Mouse (Mus musculus): ENCODE results near the gene P4ha3.
"Not testable (repeated sequence)": the region's sequence is repeated elsewhere in the genome, so short reads cannot be mapped to it uniquely, and the experiment has no call there.

Gene P4ha3

DNA sequence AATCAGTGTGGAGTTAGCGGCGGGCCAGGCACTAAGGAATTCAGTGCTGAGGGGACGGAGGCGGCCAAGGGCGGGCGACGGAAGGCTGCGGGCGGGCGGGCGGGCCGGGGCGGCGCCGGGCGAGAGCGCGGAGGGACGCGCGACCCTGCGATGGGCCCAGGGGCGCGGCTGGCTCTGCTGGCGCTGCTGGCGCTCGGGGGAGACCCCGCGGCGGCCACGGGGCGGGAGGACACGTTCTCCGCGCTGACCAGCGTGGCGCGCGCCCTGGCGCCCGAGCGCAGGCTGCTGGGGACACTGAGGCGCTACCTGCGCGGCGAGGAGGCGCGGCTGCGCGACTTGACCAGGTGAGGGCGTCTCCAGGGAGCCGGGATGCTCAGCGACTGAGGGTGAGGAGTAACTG is at the start of gene P4ha3:
TSS of gene P4ha3 (plus strand) at position 138 of the 400 bp plus-strand sequence.
- peak; percentile 52 for DNase-seq (ENCODE audit: low spot score)

DNA sequence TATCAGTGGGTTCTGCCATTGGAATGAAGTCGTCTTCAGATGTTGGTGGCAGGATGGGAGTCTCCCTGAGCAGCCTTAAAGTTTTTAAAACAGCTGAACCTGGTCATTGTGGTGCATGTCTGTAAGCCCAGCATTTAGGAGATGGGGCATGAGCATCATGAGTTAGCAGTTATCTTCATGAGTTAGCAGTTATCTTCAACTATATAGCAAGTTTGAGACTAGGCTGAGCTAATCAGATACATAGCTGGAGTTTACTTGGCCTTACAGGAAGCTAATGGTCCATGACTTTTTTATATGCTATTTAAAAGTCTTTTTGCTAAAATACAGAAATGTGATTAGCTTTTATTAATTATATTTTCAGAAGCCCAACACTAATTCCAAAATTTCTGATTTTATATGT is 47.0 kb upstream of the P4ha3 start:
- DNase-seq (ENCODE audit: low spot score) = no peak

DNA sequence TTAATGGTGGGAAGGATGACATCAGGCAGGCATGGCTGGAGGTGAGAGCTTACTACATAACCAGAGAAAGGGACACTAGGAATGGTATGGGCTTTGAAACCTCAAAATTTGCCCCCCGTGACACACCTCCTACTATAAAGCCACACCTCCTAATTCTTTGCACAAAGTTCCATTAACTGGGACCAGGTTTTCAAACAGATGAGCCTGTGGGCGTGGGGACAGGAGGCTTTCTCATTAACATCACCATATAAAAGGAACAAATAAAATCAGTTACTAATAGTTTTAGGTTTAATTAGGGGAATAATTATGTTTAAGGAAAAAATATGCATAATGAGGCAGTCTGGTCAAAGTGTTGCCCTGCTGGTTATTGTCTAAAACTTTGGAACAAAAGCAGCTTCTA is 44.7 kb upstream of the P4ha3 start:
- DNase-seq (ENCODE audit: low spot score) = no peak

DNA sequence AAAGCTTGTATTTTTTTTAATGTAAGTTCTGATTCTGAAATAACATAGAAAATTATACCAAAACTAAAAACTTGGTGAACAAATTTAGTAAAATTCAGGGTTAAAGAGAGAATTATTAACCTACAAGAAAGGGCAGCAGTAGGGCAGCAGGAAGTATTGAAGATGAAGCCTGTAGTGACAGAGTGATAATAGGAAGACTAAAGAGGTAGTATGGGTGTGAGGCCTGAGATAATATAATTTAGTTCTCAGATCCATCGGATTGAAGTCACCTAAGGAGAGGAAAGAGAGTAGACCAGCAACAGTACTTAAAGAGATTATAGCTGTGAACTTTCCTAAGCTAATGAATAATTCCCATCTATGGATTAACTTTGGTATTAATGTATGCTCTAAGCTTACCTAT is 42.3 kb upstream of the P4ha3 start:
- no peak for DNase-seq (ENCODE audit: low spot score)

DNA sequence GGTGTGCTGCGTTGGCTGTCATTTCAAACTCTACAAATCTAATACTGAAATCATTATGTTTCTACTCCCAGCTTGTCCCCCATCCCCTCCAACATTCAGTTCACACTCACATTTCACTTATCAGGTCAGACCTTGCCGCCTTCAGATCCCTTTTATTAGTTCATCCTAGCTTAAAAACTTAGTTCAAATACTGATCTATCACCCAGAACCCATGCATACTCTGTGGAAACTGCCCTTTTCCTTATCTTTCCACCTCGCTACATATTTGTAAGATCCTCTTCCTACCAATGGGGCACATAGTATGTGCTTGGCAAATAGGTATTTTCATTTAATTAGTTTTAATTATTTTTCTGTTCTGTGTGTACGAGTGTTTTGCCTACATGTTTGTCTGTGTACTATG is 41.1 kb upstream of the P4ha3 start:
- DNase-seq (ENCODE audit: low spot score) = no peak

DNA sequence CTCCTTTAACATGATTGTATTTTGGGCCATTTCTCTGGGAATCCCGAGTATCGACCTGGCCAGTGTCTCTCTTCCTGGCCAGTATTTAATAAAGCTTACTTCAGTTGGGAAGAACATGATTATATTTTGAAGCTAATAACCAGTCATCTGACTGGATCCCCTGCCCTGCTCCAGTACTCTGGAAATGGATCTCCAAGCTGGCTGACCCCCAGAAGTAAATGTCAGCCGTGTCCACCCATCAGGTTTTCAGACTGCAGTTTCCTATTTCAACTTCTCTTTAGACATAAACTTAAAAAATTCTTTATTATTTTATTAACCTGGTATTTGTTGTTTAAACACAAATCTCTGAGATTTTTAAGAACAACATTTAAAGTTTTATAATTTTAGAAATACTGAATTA is 40.1 kb upstream of the P4ha3 start:
- no peak for DNase-seq (ENCODE audit: low spot score)

DNA sequence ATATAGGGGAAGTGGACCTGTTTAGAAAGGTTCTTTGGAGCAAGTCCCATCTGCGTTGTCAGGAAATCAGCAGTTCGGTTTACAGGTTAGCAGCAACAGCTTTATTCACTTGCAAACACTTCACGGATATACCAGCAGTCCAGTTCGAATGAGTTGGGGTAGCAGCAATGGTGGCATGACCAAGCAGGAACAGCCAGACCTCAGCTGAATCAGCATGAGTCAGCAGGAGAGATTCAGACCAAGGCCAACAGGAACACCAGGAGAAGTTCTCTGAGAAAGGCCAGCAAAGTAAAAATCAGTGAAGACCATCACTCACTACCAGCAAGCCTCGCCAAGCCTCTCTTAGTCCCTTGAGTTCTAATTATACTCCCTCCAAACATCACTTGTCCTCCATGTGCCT is 34.7 kb upstream of the P4ha3 start:
- no peak for DNase-seq (ENCODE audit: low spot score)

DNA sequence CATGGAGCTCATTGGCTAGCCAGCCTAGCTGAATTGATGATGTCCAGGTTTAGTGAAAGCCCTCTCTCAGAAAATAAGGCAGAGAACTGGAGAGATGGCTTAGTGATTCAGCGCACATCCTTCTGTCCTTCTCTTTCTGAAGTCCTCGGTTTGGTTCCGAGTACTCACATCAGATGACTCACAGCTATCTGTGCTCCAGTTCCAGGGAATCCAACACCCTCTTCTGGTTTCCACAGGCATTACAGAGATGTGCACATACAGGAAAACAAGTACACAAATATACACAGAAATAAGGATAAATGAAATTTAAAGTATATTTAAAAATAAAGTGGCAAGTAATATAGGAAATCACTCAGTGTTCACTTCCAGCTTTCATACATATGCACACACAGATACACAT is 23.0 kb upstream of the P4ha3 start:
- DNase-seq (ENCODE audit: low spot score) = no peak

DNA sequence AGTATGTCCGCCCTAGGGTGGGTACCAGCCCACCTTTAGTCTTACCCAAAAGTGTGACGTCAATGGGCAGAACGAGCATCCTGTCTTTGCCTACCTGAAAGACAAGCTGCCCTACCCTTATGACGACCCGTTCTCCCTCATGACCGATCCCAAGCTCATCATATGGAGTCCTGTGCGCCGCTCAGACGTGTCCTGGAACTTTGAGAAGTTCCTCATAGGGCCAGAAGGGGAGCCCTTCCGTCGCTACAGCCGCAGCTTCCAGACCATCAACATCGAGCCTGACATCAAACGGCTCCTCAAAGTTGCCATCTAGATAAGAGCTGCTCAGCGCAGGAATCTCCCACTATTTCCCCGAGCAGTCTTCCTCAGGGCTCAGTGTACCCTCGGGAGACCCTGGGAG is 20.4 kb upstream of the P4ha3 start:
- not testable (repeated sequence) for DNase-seq (ENCODE audit: low spot score)

DNA sequence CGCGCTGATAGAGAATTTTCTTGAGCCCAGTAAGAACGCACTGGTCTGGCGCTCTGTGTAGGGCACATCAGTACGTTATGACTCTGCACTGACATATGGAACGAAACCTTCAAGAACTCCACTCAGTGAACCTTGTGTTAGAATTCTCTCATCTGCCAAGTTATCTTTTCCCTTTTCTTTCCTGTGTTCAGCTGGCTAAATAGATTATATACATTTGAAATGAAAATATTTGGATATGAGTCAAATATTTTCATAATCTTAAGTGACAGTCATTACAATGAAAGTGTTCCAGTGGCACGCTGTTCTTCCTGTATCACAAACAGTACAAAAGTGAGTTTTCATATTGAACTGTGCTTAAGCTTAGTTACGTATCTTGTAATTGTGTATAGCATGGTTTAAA is 13.0 kb upstream of the P4ha3 start:
- DNase-seq (ENCODE audit: low spot score) = no peak

DNA sequence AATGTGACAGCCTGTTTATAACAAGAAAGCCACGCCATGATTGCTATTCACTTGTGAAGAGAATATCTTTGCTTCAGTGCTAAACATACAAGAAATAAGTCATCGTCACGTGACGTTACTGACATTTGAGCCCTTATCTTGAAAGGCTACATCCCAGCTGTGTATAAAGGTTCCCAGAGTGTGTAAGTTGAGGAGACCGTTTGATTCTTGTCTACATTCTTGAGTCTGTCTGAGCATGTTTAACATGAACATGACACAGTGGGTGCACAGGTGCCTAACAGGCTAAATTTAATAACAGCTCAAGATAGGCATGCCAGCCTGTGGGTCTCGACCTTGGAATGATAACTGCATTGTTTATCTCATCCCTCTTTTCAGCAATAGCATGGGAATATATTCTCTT is 10.8 kb upstream of the P4ha3 start:
- DNase-seq (ENCODE audit: low spot score) = no peak

DNA sequence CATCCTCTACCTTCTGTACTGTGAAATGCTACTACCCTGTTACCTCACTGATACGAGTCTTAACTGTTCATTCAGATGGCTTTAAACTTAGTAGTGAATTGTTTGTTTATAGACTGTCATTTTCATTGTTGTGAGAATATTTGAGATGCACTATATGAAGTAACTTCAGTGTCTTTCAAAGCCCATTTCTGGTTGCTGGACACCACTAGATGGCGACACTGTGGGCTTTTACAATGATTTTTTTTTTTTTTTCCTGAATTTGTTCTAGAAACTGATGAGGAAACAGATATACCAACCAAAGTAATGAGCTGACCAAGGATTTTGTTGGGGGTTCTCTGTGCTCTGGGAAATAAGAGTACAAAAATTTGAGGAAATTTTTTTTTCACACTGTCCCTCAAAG is 8.9 kb upstream of the P4ha3 start:
- DNase-seq (ENCODE audit: low spot score) = no peak

DNA sequence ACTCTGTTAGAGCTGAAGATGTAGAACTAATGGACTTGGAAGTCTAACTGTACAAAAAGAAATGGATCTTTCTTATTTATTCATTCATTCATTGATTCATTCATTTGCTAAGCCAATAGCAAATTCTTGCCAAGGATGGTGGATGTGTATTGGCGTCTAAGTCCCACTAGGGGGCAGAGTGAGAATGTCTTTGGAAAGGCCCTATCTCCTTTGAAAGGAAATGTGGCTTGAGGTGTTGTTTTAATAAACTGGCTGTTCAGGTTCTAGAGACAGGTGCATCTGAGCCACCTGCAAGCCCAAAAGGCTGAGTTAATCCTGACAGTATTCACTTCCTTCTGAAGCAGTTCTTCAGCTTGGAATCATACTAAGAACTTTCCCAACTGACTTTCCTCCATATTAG is 5.5 kb upstream of the P4ha3 start:
- DNase-seq (ENCODE audit: low spot score) = no peak

DNA sequence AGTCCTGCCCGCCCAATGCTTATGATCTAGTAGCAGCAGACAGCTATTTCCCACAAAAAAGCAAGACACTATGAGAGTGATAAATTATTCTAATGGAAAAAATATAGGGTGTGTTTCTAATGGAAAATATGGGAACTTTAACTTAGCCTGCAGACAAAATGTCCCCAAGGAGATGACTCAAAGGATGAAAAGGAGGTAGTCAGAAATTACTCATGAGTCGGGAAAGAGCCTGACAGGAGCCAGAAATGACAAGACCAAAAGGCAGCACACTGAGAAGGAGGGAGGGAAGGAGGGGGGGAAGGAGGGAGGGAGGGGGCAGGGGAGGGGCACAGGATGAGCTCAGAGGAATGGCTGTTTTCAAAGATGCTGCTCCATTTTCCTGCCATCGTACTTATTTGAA is 3.7 kb upstream of the P4ha3 start:
- no peak for DNase-seq (ENCODE audit: low spot score)

DNA sequence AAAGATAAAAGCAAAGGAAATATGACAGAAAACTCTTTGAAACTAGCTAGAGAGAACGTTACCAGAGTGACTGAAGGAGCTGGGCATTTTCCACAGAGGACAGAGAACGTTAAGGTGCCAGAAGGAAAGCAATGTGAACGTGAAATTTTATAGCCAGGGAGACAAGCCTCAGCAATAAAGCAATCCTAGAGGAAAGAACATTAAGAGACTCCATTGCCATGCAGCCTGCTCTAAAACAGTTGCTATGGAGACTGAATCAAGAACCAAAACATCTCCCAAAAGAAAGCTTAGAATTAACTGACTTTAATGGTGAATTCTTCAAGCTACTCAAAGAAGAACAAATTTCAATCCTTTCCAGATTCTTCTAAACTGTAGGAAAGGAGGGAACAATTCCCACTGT is 2.0 kb upstream of the P4ha3 start:
- DNase-seq (ENCODE audit: low spot score) = no peak

DNA sequence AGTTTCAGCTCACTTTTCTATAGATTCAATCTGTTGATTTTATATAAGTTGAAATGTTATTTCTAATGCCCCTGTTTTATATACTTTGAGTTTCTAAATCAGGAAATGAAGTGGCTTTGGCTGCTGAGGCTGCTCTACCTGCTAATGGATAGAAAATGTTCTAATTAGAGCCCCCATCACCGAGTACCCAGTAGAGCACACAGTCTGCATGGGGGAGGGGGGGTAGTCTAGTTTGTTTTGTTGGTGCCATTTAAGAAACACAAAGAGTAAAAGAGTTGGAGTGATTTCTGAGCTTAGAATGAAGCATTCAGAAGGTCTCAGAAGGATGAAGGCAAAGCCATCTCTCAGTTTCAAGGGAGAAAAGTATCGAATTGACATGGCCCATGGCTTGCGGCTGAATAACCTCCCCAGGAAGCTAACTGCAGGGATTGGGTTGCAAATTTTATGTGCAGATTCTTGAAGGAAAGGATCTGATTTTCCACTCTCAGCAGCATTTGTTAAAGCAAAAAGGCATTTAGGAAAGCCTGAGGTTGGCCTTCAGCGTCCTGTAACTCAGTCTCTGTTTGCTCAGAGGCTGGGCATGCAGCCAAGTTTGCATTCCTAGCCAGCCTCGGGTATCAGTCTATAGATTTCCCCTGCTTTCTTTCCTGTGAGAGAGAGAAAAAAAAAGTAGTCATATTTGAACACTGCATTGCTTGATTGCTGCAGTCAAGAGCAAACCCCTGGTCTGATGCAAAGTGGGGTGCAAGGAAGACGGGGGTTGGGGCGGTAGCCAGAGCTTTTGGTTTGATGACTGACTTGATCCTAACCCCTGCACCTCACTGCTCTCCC is 2.6 kb downstream of the P4ha3 start:
- DNase-seq (ENCODE audit: low spot score) = peak; percentile 79

DNA sequence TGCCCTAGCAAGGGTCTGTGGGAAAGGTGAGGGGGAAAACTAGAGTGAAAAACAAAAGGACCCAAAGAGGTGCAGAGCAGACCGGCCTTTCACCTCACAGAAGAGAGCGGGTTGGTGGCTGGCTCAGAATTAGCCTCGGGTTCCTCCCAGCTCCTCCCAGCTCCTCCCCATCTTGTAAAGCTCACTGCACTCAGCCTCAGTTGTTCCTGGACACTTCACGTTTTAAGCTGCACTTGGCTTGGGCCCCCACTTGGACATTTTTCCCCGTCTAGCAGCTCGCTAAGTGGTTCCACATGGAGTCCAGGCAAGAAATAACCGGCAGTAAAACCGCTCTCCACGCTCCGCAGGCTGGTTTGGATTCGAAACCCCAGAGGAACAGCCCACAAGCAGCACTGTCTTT is 3.3 kb downstream of the P4ha3 start:
- DNase-seq (ENCODE audit: low spot score) = peak; percentile 41

DNA sequence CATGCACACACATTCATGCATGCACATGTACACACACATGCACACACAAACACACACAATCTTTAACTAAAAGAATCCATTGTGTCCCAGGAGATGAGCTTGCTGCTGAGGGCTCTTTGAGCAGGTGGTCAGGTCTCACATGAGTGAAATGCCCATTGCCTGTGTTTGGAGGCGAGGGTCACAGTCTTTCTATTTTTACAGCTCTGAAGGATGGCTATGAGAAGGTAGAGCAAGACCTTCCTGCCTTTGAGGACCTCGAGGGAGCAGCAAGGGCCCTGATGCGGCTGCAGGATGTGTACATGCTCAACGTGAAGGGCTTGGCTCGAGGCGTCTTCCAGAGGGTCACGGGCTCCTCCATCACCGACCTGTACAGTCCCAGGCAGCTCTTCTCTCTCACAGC is 8.2 kb downstream of the P4ha3 start:
- DNase-seq (ENCODE audit: low spot score) = no peak

DNA sequence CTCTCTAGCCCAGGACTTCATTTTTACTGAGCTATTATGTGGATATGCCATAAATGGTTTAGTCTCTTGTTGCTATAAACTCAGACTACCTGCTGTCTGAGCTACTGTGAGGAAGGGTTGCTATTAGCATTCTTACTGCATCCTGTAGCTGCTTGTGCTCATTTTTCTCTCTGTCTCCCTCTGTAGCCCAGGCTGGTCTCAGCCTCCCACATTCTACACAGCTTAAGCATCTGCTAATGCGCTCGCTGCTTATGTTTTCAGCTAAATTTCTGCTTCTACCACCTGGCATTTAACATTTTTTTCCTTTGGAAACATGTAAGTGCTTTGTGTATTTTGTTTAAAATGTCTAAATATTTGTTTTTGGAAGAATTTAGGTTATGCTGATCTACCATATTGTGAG is 10.4 kb downstream of the P4ha3 start:
- peak; percentile 5 for DNase-seq (ENCODE audit: low spot score)

DNA sequence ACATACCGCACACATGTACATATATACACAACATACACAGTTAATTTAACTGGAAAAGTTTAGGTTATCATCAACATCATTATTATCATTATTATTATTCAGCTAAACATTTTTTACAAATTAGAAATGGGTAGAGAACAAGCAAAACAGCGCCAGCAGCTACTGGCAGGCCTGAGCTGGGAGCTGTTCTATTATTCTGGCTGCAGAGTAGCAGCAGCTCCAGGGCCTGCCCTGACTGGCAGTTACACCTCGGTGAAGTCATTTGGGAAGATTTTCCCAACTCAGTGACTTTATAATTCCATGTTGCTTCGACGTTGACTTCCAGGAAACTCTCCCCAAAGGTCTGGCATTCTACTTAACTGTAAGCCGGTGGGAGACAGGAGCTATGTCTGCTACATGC is 11.4 kb downstream of the P4ha3 start:
- peak; percentile 12 for DNase-seq (ENCODE audit: low spot score)

DNA sequence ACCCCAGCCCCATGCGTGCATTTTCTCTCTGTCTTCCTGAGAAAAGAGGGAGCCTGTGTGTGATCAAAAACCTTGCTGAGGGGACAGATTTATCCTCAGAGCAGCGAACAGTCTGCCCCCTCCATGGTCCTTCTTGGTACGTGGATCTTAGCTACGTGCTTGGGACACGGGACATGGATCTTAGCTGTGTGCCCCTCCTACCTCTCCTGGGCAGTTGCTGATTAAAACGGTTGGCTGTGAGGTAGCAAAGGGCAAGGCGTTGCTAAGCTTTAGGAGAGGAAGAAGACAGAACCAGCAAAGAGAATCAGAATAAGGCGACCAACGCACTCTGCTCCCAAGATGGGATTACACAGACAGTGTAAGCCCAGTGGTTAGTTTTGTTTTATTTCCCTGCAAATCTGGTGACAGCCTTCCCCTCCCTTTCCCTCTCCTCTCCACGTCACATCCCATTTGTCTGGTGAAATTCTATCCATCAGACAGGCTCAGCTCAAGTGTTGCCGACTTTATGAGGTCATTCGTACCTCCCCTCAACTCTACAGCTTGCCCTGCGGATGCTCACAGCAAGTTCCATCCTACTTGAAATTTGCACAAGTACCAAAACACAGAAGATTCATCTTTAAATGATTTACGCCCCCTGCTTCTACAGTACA is 13.7 kb downstream of the P4ha3 start:
- DNase-seq (ENCODE audit: low spot score) = no peak

DNA sequence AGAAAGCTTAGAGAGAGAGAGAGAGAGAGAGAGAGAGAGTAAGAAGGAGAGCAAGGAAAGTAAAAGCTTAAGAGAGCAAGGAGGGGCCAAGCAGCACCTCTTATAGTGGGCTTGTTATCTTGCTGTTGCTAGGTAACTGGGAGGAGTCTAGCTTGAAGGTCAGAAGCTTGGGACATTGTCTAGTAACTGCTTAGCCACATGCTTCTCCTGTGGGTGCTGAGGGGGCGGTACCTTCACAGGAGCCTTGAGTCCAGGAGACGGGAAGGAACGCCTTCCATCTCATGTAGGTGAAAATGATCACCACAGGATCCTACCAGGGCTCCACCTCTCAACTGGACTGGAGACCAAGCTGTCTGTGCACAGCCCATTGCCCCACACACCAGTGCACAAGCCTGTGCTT is 16.1 kb downstream of the P4ha3 start:
- DNase-seq (ENCODE audit: low spot score) = no peak

DNA sequence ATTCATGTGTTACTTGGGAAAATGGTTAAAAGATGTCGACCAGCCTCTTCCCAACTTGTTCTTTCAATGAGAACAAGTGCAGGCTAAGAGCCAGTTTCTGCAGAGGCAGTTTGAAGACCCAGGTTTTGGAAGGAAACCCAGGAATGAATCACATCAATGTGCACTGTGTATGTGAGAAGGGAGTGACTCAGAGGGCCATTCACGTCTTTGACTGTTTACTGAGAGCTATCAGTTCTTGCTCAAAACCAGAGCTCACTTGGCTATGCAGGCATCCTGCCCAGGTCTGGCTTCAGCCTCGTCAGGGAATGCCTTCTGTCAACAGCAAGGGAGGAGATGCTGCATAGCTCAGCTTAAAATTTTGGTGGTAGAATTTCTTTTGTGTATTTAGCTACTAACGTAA is 17.0 kb downstream of the P4ha3 start:
- no peak for DNase-seq (ENCODE audit: low spot score)

DNA sequence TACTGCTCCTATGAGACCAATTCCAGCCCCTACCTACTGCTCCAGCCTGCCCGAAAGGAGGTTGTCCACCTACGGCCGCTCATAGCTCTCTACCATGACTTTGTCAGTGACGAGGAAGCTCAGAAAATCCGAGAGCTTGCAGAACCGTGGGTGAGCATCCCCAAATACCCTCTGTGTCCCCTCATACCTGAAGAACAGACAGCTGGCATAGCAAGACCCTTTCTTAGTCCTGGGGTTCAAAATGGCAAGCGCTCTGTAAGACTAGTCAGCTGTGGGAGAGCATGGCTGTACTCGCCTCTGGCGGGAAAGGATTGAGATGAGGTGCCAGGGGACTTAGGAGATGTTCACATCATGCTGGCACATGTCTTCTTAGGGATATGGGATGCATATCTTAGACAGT is 20.6 kb downstream of the P4ha3 start:
- no peak for DNase-seq (ENCODE audit: low spot score)
